Mouse (Mus musculus) ovary, postnatal 10 days (tissue): ENCODE results near the gene Gm17304.

ENCODE experiments used
- DNase-seq: peaks from one replicate; pipeline ENCODE4 v3.0.0; 2022; ENCODE audit warnings: low spot score

The Gm17304 gene

GRCm38 (mm10) chr5:106608798-106609197, at the start of gene Gm17304:
Gene Gm17304, plus strand, starts transcription at chr5:106609098.
- no peak for DNase-seq

GRCm38 (mm10) chr5:106560631-106561498, 48.0 kb upstream of the Gm17304 start:
- DNase-seq: no peak

- no peak for DNase-seq
Measured at GRCm38 (mm10) chr5:106561499-106561822, 47.4 kb upstream of the Gm17304 start.

- no peak for DNase-seq
Measured at GRCm38 (mm10) chr5:106566025-106566424, 42.9 kb upstream of the Gm17304 start.

GRCm38 (mm10) chr5:106573742-106574559, 34.9 kb upstream of the Gm17304 start:
- peak; percentile 5 for DNase-seq

GRCm38 (mm10) chr5:106574560-106574946, 34.3 kb upstream of the Gm17304 start:
- peak; percentile 53 for DNase-seq

GRCm38 (mm10) chr5:106575098-106575497, 33.8 kb upstream of the Gm17304 start:
- no peak for DNase-seq

GRCm38 (mm10) chr5:106577237-106577888, 31.5 kb upstream of the Gm17304 start:
- DNase-seq: no peak

GRCm38 (mm10) chr5:106580943-106581342, 28.0 kb upstream of the Gm17304 start:
- no peak for DNase-seq

GRCm38 (mm10) chr5:106589006-106589405, 19.9 kb upstream of the Gm17304 start:
- no peak for DNase-seq

GRCm38 (mm10) chr5:106589670-106590069, 19.2 kb upstream of the Gm17304 start:
- no peak for DNase-seq

GRCm38 (mm10) chr5:106590686-106591085, 18.2 kb upstream of the Gm17304 start:
- no peak for DNase-seq

- no peak for DNase-seq
Measured at GRCm38 (mm10) chr5:106594388-106594787, 14.5 kb upstream of the Gm17304 start.

GRCm38 (mm10) chr5:106597472-106597871, 11.4 kb upstream of the Gm17304 start:
- no peak for DNase-seq

GRCm38 (mm10) chr5:106599482-106599881, 9.4 kb upstream of the Gm17304 start:
- no peak for DNase-seq

GRCm38 (mm10) chr5:106604381-106604780, 4.5 kb upstream of the Gm17304 start:
- no peak for DNase-seq

GRCm38 (mm10) chr5:106605096-106605495, 3.8 kb upstream of the Gm17304 start:
- DNase-seq: no peak

GRCm38 (mm10) chr5:106607081-106607480, 1.8 kb upstream of the Gm17304 start:
- DNase-seq: no peak

GRCm38 (mm10) chr5:106612151-106612550, 3.3 kb downstream of the Gm17304 start:
- DNase-seq: no peak

GRCm38 (mm10) chr5:106614570-106614969, 5.7 kb downstream of the Gm17304 start:
- no peak for DNase-seq

- DNase-seq: no peak
Measured at GRCm38 (mm10) chr5:106615006-106615405, 6.1 kb downstream of the Gm17304 start.

GRCm38 (mm10) chr5:106620446-106620845, 11.5 kb downstream of the Gm17304 start:
- no peak for DNase-seq

GRCm38 (mm10) chr5:106622193-106622592, 13.3 kb downstream of the Gm17304 start:
- DNase-seq: no peak
